Mouse (Mus musculus) skeletal muscle tissue, adult 2 months (tissue): ENCODE data around the gene Synm.
A peak's percentile ranks its signal among the peaks of the same experiment; 100 is the strongest.

Experiments
- DNase-seq: peaks from one replicate; pipeline ENCODE4 v3.0.0-alpha.2; 2012; ENCODE audit warnings: low read depth, low spot score

The Synm gene

DNA sequence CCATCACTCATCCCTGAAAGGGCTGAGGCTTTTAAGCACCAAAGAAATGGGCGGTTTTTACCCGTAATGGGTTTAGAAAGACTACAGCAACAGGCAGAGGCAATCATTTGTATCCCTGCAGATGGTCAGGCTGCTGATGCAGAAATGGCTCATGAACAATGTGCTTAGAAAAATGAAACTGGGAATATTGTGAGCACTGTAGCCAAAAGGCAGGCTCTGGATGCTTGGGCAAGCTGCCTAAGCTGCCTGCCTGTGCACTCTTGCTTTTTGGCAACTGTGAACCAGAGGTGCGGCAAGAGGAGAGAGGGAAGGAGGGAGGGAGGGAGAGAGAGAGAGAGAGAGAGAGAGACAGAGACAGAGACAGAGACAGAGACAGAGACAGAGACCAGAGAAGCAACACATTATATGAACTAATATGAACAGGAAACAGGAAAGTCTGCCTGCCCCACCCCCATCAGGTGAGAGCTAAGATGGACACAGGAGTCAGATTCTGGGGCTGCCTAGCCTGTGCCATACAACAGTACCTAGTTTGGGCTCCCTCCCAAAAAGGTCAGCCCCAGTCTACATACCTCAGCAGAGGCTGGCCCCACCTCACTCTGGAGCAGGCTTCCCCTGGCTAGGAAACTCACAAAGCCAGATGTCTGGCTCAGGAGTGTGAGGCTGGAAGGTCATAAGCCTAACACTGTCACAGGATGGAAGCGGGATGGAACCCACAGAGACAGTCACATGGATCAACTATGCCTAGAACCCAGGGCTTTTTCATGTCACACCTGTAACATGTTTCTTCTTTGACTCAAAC, 9.9 kb downstream of the Synm start:
- DNase-seq = no peak

DNA sequence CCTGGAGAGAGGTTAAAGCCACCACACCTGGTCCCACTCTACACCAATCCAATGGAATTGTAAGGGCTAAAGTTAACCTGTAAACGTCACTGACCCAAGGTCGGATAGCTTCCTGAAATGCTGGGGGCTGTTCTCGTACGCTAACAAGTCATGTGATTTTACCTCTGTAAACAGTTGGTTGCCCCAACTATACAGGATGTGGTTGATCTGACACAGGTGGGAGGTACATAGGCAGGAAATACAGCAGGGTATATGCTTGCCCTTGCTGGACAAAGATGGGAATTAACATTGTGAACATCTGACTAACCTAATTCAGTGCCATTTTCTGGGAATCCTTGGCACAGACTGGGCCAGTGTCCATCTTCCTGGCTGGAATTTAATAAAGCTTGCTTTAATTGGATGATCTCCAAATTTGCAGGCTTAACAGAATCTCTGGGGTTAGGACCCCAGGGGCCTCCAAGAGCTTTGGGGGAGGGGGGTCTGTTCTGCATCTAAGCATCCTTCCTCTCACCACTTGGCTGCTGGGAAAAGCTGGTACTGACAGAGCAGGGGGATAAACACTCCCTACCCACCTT, 11.7 kb downstream of the Synm start:
- no peak for DNase-seq

DNA sequence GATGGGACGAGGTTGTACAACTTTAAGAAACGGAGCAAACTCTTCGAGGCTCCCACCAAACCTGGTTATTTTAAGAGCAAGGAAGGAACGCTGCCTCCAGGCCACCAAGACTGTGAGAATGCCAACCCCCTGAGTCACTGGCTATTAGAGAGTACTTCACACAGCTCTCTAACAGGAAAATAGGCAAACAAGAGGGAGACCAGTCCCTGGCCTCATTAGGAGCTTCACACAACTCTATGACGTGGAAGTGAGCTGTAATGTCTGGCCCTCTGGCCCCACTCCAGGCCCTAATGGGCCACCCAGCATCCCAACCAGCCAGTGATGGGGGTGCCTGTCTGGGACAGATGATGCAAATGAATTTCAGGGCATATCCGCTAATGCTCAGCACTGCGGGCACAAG, 17.8 kb downstream of the Synm start:
- peak; percentile 88 for DNase-seq

- peak; percentile 91 for DNase-seq
Measured at GRCm38 (mm10) chr7:67740796-67741195, 18.7 kb downstream of the Synm start.

DNA sequence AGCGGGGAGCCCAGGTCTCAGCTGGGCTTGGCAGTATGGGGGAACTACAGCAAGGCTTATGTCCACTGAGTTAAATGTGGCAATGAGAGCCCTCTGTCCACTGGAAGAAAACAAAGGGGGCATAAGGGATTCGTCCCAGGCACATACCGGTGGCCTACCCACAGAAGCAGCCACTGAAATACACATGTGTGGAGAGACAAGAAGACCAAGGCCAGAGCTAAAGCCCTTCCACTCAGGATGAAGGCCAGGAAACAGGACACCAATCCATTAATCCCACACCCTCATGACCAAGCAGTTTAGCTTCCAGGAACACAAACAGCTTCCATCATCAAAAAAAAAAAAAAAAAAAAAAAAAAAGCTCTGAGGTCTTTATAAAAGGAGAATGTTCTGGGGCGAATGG, 19.2 kb downstream of the Synm start:
- peak; percentile 91 for DNase-seq

DNA sequence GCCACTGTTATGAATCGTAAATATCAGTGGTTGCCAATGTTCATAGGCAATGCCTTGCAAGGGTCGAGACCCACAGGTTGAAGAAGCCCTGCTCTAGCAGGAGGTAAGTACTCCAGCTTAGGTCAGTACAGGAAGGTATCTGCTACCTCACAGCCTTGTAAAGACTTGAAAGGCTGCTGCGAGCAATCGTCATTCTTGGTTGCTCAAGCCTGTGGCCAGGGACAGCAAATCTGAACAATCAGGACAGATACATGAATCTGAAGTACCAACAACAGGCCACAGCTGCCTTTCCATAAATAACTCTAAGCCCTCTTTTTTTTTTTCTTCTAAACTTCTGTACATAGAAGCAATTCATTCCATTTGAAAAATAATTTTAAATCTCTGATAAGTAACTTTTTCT, 27.3 kb downstream of the Synm start:
- no peak for DNase-seq

GRCm38 (mm10) chr7:67730431-67731110, 29.0 kb downstream of the Synm start:
- DNase-seq = no peak

DNA sequence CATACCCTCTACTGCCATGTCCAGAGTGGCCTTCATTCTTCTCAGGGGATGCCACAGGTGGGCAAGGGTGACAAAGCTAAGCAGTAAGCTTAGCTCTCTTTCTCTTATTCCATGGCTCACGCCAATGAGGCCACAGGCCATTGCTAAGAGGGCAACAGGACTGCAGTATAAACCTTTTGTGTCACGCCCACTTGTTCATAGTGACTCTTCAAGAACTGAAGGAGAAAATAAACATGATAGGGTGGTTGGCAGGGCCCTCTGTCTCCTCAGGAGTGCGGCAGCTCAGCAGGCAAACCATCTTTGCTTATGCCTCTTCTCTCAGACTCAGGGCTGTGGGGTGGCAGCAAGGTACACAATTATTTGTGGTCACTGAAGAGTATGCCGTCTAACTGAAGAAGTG, 30.7 kb downstream of the Synm start:
- DNase-seq = no peak

DNA sequence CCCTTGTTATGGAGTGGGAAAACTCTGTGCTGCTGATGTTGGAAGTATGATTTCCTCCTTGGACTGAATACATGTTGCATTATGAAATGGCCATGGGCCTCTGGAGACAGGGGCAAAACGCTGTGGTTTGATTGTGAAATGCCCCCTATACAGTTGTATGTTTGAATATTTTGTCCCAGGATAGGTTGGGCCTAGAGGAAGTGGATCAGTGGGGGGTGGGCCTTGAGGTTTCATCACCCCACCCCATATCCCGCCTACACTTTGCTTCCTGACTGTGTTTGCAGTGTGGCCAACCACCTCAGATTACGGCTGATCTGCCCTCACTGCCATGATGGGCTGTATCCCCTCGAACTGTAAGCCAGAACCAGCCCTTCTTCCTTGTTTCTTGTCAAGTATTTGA, 31.3 kb downstream of the Synm start:
- no peak for DNase-seq

- no peak for DNase-seq
Measured at GRCm38 (mm10) chr7:67725016-67725415, 34.5 kb downstream of the Synm start.

GRCm38 (mm10) chr7:67724536-67724935, 35.0 kb downstream of the Synm start:
- no peak for DNase-seq

- no peak for DNase-seq
Measured at GRCm38 (mm10) chr7:67722163-67722562, 37.4 kb downstream of the Synm start.

DNA sequence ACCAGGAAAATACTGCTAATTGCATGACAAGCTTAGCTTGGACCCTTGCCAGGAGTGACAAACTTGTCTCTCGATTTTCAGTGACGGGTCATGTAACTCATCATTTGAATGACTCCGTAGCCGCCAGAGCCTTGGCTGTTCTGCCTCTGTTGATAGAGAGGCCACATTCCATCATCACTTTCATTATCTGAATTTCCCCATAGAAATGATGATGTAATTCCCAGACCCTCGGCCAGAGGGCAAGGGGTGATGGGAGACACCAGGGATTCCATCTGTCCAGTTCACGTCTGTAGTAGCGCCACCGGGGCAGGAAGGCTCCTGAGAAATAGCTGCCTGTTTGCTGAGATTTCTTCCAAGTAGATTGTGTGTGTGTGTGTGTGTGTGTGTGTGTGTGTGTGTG, 40.7 kb downstream of the Synm start:
- no peak for DNase-seq

DNA sequence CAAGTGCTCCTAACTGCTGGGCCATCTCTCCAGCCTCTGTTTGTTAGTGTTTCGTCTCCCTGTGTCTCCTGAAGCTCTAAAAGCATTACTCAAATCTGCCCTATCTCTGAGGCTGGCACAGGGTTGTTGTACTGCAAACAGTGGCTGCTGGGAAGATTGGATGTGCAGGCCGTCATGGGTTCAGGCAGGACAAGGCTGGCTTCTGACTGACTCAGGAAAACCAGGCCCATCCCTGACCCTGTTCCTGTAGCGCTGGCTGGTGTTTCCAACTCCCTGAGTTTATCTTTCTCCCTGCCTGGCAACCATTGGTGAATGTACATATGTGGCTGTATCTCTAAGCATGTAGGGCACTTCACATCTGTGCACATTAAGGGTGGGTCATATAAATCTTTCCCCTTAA, 42.0 kb downstream of the Synm start:
- DNase-seq = no peak

GRCm38 (mm10) chr7:67716925-67717324, 42.6 kb downstream of the Synm start:
- DNase-seq = no peak

GRCm38 (mm10) chr7:67716213-67716878, 43.2 kb downstream of the Synm start:
- DNase-seq = no peak

- DNase-seq = no peak
Measured at GRCm38 (mm10) chr7:67715176-67715575, 44.4 kb downstream of the Synm start.

DNA sequence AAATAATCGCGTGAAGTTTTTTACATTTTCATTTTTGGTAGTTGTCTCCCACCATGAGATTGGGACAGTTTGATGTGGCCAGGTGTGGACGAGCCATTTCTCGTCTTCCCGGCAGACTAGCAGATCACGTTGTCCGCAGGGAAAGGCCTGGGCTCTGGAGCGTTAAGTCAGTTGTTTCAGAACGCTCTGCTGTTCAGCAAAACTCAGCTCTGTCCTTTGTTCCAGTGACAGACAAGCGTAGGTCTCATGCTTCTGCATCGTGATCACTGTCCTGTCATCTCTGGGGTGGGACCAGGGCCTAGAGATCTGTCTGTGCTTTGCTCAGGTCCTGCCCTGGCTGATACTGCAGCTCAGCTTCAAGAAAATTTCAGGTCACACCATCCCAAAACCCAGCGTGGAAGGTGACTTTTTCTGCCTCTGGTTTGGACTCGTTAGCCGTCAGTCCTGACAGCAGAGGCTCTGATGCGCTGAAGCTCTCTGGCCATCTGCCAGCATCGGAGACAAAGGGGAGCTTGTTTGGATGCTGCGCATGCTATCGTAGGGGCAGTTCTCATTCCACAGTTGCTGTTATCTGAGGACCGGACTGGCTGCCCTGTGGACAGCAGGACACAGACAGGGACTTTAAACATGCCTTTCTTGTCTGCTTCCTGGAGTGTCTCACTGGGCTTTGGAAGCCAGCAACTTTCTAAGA, 45.6 kb downstream of the Synm start:
- no peak for DNase-seq

GRCm38 (mm10) chr7:67710216-67710615, 49.3 kb downstream of the Synm start:
- no peak for DNase-seq

DNA sequence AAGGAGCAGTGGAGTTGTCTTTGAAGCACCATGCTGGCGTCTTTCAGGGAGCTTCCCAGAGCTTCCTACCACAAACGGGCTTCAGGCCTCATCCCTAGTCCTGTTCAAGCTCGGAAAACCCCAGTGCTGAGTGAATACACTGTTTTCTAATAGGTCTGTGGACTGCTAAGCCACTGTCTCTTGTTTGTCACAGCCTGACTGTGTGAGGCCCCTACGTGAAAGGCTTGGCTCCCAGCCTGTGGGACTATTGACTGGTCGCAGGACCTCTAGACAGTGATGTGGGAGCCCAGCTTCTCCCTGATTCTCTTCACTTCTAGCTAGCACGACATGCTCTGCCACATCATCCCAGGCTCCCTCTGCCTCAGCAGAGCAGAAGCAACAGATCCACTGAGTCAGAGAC, 51.4 kb downstream of the Synm start:
- no peak for DNase-seq

- no peak for DNase-seq
Measured at GRCm38 (mm10) chr7:67701252-67701914, 58.2 kb downstream of the Synm start.
